Mouse (Mus musculus) liver, postnatal 0 days (tissue): Measurements from ENCODE around the gene Myh7b.

Experiments
- CTCF ChIP-seq: sonication (generic); IDR thresholded peaks from 2 replicates; pipeline ENCODE4 v1.5.1; 2016; ENCODE audit warnings: antibody characterized with exemption, low read depth
- EP300 ChIP-seq: IDR thresholded peaks from 2 replicates; pipeline ENCODE4 v1.6.1; 2016; ENCODE audit warnings: antibody characterized with exemption, low read depth, mild to moderate bottlenecking

GRCm38 (mm10) chr2:155636881-155637280 lies 25.9 kb downstream of the Myh7b start:
- TF ChIP-seq CTCF (no peak), EP300 (no peak)
